Mouse (Mus musculus): ENCODE measurements around the gene Stx18.
A peak's percentile ranks its signal among the peaks of the same experiment; 100 is the strongest.

Gene Stx18

GRCm38 (mm10) chr5:38140893-38141292 is 102.4 kb downstream of the Stx18 start:
- no peak for DNase-seq

GRCm38 (mm10) chr5:38146524-38146923 is 108.0 kb downstream of the Stx18 start:
- DNase-seq, result peak; percentile 81

GRCm38 (mm10) chr5:38151264-38151663 is 112.7 kb downstream of the Stx18 start:
- no peak for DNase-seq

- DNase-seq, result no peak
Measured at GRCm38 (mm10) chr5:38152201-38153108, 113.9 kb downstream of the Stx18 start.

GRCm38 (mm10) chr5:38153636-38154035 is 115.1 kb downstream of the Stx18 start:
- DNase-seq, result no peak

GRCm38 (mm10) chr5:38157481-38158020 is 119.0 kb downstream of the Stx18 start:
- DNase-seq, result no peak

GRCm38 (mm10) chr5:38158501-38158946 is 120.0 kb downstream of the Stx18 start:
- peak; percentile 8 for DNase-seq

- peak; percentile 76 for DNase-seq
Measured at GRCm38 (mm10) chr5:38158947-38159633, 120.5 kb downstream of the Stx18 start.

GRCm38 (mm10) chr5:38159634-38160413 is 121.3 kb downstream of the Stx18 start, which contains the start of gene Nsg1:
Gene Nsg1, minus strand, starts transcription at chr5:38159907.
- no peak for DNase-seq

- no peak for DNase-seq
Measured at GRCm38 (mm10) chr5:38168497-38168896, 130.0 kb downstream of the Stx18 start.

- DNase-seq, result no peak
Measured at GRCm38 (mm10) chr5:38173766-38174165, 135.2 kb downstream of the Stx18 start.

- DNase-seq, result no peak
Measured at GRCm38 (mm10) chr5:38174256-38174912, 135.8 kb downstream of the Stx18 start.

GRCm38 (mm10) chr5:38184688-38185285 is 146.2 kb downstream of the Stx18 start:
- DNase-seq, result no peak

- no peak for DNase-seq
Measured at GRCm38 (mm10) chr5:38187006-38187405, 148.5 kb downstream of the Stx18 start.

Data from lung, postnatal 10 days (tissue).